Mouse (Mus musculus) olfactory bulb, adult 2 months (tissue): ENCODE data around the gene Dmrt1.

Experiments used
- CTCF ChIP-seq: fragments of 200-500 bp; IDR thresholded peaks from 2 replicates; pipeline ENCODE4 v1.5.1; 2012; ENCODE audit warnings: low read depth, mild to moderate bottlenecking, low read length, moderate library complexity; ENCODE audit not compliant: insufficient read depth
- POLR2A ChIP-seq: fragments of 200-500 bp; IDR thresholded peaks from 2 replicates; pipeline ENCODE4 v1.6.1; 2012; ENCODE audit warnings: mild to moderate bottlenecking, low read depth, low read length, moderate library complexity; ENCODE audit not compliant: insufficient read depth

- TF ChIP-seq CTCF: no peak
- TF ChIP-seq POLR2A: no peak
These were observed 143.3 kb downstream of the Dmrt1 start for GRCm38 (mm10) chr19:25648701-25649100.
